15 mouse cellular contexts compared by ENCODE assay signal in the genomic region with DNA sequence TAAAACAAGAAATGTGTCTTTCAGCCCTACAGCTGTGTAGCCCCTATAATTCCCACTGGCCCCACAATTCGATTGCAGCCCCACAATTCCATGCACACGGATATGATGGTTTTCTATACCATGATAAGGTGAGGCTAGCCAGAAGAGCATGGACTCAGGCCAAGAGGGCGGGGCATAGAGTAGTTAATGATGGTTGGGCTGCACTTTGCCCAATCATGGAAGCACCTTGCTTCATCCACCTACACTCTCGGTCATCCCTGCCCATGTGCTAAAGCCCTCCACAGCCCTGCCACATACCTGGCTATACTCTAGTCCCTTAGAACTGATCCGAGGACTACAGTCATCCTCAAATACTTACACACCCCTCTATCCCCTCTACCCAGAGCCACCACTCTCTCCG.
DNase-seq lines count a peak whose midpoint lies in the region; ATAC-seq lines count a peak whose summit lies in the region.
"Had no signal": no experiment of that assay in that cellular context is flagged by ENCODE, and none has a peak within 500 bp of the region (broad histone marks: within the 10 kb centered on the region; RNA-seq: fewer than 3 reads in every experiment).

No protein-coding gene starts in this region.

- DNase-seq in heart, postnatal 25 days (ENCODE audit: low spot score), result no peak
- DNase-seq in liver (no peak), R1 (ENCODE audit: low read depth, low spot score) (peak; percentile 71)
- DNase-seq in urinary bladder, adult 2 months (ENCODE audit: low spot score), result no peak
- DNase-seq: B cell, adult 2 months; layer of hippocampus, adult 9-11 months; right cerebral cortex, adult 18-20 months had no signal

- ATAC-seq in heart, embryonic 13.5 days (ENCODE audit: extremely low read depth, insufficient number of reproducible peaks, low FRiP score, low TSS enrichment), result no peak
- ATAC-seq in liver, embryonic 16.5 days (ENCODE audit: low read depth), result peak; percentile 43; the same call in 1 of the 2 replicates
- peak; percentile 51; the same call in 1 of the 2 replicates for ATAC-seq in stomach, embryonic 16.5 days (ENCODE audit: insufficient read depth, low FRiP score)
- ATAC-seq in monocyte, adult 5-6 weeks (replicated peaks; ENCODE audit: insufficient number of reproducible peaks, low FRiP score, low TSS enrichment, poor library complexity, severe bottlenecking), result no peak
- ATAC-seq: forebrain, embryonic 15.5 days had no signal

- peaks cover 13% of the 10 kb centered on the region for H3K36me3 ChIP-seq in heart, embryonic 13.5 days
- H3K36me3 ChIP-seq in liver, embryonic 16.5 days (ENCODE audit: control insufficient read depth, insufficient read depth), result no peaks in the 10 kb centered on the region
- no peaks in the 10 kb centered on the region for H3K36me3 ChIP-seq in stomach, embryonic 16.5 days (ENCODE audit: control insufficient read depth, insufficient read depth, low read length)

- H3K27me3 ChIP-seq in heart, embryonic 13.5 days (replicated peaks), result no peaks in the 10 kb centered on the region
- no peaks in the 10 kb centered on the region for H3K27me3 ChIP-seq in liver, embryonic 16.5 days (ENCODE audit: control insufficient read depth, insufficient read depth, low read depth, low read length)
- H3K27me3 ChIP-seq in stomach, embryonic 16.5 days (ENCODE audit: control insufficient read depth, insufficient read depth, low read length), result no peaks in the 10 kb centered on the region
- H3K27me3 ChIP-seq: forebrain, embryonic 15.5 days; kidney, embryonic 15.5 days; midbrain, embryonic 12.5 days had no signal

- peak overlapping the region; percentile 67; the same call in 1 of the 2 replicates for H3K27ac ChIP-seq in heart, embryonic 13.5 days (replicated peaks)
- no peak overlapping the region for H3K27ac ChIP-seq in liver, embryonic 16.5 days (ENCODE audit: low read length)
- H3K27ac ChIP-seq in stomach, embryonic 16.5 days (ENCODE audit: low read length), result no peak overlapping the region
- H3K27ac ChIP-seq: forebrain, embryonic 15.5 days; kidney, embryonic 15.5 days; liver, embryonic 14.5 days had no signal

- no peak overlapping the region for H3K4me2 ChIP-seq in heart, embryonic 13.5 days
- H3K4me2 ChIP-seq in liver, embryonic 16.5 days (ENCODE audit: low read depth, low read length), result no peak overlapping the region
- no peak overlapping the region for H3K4me2 ChIP-seq in stomach, embryonic 16.5 days (ENCODE audit: low read depth, low read length)
- H3K4me2 ChIP-seq: forebrain, embryonic 15.5 days; kidney, embryonic 15.5 days; midbrain, embryonic 12.5 days had no signal

- 61% methylated on average over 6 of the region's 6 CpGs for WGBS in heart, embryonic 13.5 days
- 53% methylated on average over 6 of the region's 6 CpGs for WGBS in liver, embryonic 16.5 days (ENCODE audit: insufficient replicate concordance)
- 69% methylated on average over 6 of the region's 6 CpGs for WGBS in stomach, embryonic 16.5 days

- H3K9me3 ChIP-seq in heart, embryonic 13.5 days, result no peaks in the 10 kb centered on the region
- no peaks in the 10 kb centered on the region for H3K9me3 ChIP-seq in liver, embryonic 16.5 days (replicated peaks; ENCODE audit: control insufficient read depth, low read length)
- no peaks in the 10 kb centered on the region for H3K9me3 ChIP-seq in stomach, embryonic 16.5 days (replicated peaks; ENCODE audit: control insufficient read depth, low read length)
- H3K9me3 ChIP-seq: forebrain, embryonic 15.5 days; kidney, embryonic 15.5 days; midbrain, embryonic 12.5 days had no signal

- intact Hi-C loops in heart, postnatal 25 days (cut with DNase I), result no loop called here

- no peak overlapping the region for H3K9ac ChIP-seq in heart, embryonic 13.5 days
- H3K9ac ChIP-seq in liver, embryonic 16.5 days (ENCODE audit: low read depth, low read length), result no peak overlapping the region
- H3K9ac ChIP-seq in stomach, embryonic 16.5 days (ENCODE audit: low read length), result no peak overlapping the region
- H3K9ac ChIP-seq: forebrain, embryonic 15.5 days; kidney, embryonic 15.5 days; liver, embryonic 14.5 days; midbrain, embryonic 12.5 days had no signal

- peaks cover 47% of the 10 kb centered on the region for H3K4me1 ChIP-seq in heart, embryonic 13.5 days
- H3K4me1 ChIP-seq in liver, embryonic 16.5 days (ENCODE audit: control insufficient read depth, low read depth, low read length), result no peaks in the 10 kb centered on the region; the same call in 1 of the 2 replicates
- H3K4me1 ChIP-seq in stomach, embryonic 16.5 days (ENCODE audit: control insufficient read depth, insufficient read depth, low read length), result peaks cover 5% of the 10 kb centered on the region
- H3K4me1 ChIP-seq: midbrain, embryonic 12.5 days had no signal

- no peak overlapping the region for H3K4me3 ChIP-seq in heart, embryonic 13.5 days
- H3K4me3 ChIP-seq in liver, embryonic 16.5 days (ENCODE audit: low read depth, low read length), result no peak overlapping the region
- H3K4me3 ChIP-seq in stomach, embryonic 16.5 days (replicated peaks; ENCODE audit: low read length), result no peak overlapping the region
- H3K4me3 ChIP-seq: forebrain, embryonic 15.5 days; kidney, embryonic 15.5 days; midbrain, embryonic 12.5 days had no signal

Comparison
In these comparisons a context has a peak if more than half of its experiments do, and no peak if none do; other contexts are left out.
1. ATAC-seq: peak in liver, embryonic 16.5 days (single experiment) and stomach, embryonic 16.5 days (single experiment); none in heart, embryonic 13.5 days (single experiment) and monocyte, adult 5-6 weeks (single experiment).